Mouse (Mus musculus) heart, postnatal 0 days (tissue): ENCODE data around the gene Spata3.

Experiments used
- CTCF ChIP-seq: IDR thresholded peaks from 2 replicates; pipeline ENCODE4 v1.5.1; 2016; ENCODE audit warnings: antibody characterized with exemption, control low read depth, low read depth
- EP300 ChIP-seq: IDR thresholded peaks from 2 replicates; pipeline ENCODE4 v1.6.1; 2016; ENCODE audit warnings: antibody characterized with exemption, low read depth

GRCm38 (mm10) chr1:86054943-86055342 lies 38.3 kb downstream of the Spata3 start:
- no peak for TF ChIP-seq CTCF
- no peak for TF ChIP-seq EP300
